Mouse (Mus musculus) gastrocnemius, adult 18-20 months (tissue): Measurements from ENCODE around the gene Clec9a. TPM values are rescaled to one million over a fixed set of nuclear protein-coding genes. Genes with fewer than 3 reads are reported as not detected.

Experiments
- DNase-seq: peaks from one replicate; pipeline ENCODE4 v3.0.0; 2021; ENCODE audit warnings: low spot score
- total RNA-seq, 2 experiments: library from RNA; stranded (reverse); gene quantifications; 2 replicates each; pipeline ENCODE4 v1.2.3; 2021

Gene Clec9a
- total RNA-seq, 2 experiments from 2014 or later, result not detected

DNA sequence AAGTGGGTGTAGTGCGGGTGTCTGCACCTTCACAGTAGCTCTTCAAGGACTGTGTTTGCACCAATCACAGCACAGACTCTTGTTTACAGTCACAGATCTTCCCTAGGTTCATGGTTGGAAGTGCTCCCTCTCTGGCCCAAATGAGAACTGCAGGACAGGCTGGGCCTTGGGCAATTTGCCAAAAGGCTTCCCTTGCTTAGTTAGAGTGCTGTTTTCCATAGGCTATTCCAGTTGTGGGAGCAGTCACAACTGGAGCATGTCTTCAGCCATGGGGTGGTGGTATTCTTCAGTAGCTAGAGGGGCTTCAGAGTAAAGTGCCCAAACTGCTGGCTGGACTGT lies 15.0 kb downstream of the Clec9a start:
- DNase-seq, result peak; percentile 77

DNA sequence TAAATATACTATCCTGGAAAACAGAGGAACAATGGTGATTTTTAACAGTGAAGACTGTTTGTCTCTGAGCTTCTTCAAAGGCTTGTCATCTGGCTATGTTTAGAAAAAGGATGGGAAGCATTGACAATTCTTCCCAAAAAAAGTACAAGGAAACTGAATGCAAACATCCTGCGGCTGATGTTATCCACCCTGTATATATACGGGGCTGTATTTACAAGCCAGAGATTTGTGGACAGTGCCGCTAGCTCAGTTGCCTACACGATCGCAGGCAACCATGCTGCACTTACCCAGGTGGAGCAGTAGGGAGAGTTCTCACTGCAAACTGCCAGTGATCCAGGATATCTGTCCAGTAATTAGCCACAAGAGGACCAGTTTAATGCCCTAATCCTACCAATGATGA lies 16.6 kb downstream of the Clec9a start:
- DNase-seq, result no peak

DNA sequence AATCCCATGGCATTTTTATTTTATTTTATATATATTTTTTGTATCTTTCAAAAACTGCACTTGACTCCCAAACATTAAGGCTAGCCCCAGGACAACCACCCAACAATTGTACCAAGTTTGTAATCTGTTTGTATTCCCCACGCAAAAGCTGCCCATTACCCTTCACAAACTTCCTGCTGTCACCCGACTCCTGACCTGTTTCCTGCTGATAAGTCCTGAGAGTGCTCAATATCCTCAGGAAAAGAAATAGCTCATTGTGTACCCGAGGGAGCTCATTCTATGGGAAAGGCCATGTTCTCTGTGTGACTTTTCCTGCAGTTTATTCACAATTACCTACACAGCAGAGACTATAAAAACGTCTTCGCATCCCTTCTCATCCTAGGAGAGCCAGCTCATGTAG lies 17.1 kb downstream of the Clec9a start:
- no peak for DNase-seq

DNA sequence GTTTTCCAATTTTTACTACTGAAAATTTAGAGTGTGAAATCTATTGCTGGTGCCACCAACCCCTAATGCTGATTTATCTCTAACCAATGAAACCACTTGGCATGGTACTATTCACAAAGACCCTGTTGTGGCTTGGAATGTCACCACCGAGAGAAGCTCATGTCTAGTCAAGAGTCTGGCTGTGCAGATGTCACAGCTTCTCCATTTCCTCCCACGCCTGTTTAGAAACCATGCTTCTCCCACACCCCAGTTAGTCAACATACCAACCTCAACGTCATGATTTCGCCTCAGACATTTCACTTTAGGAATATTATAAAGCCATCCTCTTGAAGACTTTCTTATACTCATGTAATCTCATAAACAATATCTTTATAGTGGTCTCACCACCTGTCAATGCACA lies 18.6 kb downstream of the Clec9a start:
- no peak for DNase-seq

DNA sequence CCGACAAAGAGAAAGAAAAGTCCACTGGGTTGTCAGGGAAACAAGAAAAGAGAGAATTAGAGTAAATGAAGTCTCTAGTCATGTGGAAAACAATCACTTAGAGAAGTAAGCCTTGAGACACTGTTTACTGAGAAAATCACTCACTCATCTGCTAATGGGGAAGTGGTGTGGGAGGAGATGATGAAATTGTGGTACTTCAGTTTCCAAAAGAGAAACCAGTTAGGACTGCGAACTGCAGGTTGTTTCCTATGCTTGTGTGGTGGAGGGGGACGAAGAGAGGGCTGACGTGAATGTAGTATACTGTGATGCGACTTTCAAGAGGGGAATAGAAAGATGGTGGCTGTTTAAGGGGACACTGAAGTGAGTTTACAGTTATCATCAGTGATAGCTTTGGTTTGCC lies 25.6 kb downstream of the Clec9a start:
- DNase-seq, result no peak

DNA sequence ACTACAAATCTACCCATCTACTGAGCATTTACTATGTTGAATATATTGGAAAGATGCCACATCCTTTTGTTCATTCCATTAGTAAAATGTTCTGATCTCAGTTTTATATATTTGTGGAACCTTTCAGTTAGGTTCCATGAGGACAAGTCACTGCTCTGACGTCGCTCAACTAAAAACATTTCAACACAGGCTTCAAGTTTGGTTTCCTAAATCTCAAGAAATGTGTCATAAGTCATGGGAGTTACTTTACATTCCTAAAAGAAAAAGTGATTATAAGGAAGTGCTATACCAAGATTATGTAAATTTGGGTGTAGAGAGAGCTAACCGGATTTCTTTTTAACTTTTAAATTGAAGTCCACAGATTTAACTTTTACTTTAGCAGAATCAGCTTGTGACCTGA lies 27.4 kb downstream of the Clec9a start:
- no peak for DNase-seq

DNA sequence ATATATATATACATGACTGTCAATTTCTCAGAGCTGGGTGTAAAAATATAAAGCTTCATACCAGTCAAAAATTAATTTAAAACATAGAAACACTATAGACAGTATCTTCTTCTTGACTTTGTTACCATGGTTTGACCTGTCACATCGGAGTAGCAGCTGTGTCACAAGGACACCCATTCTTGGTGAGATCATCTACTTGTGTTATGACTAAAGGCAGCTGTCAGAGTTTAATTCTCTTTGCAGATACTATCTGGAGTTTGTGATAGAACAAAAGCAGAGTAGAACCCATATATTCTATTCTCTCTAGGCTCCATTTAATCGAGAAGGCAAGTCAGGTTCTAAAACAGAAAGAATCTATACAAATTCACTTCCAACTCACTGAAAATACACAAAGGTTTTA lies 29.4 kb downstream of the Clec9a start:
- no peak for DNase-seq

DNA sequence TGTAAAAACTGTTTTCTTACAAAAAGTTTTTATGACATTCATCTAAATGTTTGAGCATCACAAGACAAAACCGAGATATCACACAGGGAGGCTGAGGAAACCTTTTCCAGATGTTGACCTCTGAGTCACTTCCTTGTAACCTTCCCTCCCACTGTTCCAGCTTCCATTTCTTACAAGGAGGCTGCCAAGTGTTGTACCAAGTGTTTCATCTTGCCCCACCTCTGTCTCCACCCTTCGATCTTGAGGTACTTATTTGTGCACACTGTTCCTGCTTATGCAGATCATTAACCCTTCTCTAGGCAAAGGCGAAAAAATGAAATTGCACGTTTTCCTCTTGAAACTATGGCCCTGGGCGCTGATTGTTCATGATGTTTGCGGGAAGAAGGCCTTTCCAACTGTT lies 41.1 kb downstream of the Clec9a start:
- peak; percentile 32 for DNase-seq

DNA sequence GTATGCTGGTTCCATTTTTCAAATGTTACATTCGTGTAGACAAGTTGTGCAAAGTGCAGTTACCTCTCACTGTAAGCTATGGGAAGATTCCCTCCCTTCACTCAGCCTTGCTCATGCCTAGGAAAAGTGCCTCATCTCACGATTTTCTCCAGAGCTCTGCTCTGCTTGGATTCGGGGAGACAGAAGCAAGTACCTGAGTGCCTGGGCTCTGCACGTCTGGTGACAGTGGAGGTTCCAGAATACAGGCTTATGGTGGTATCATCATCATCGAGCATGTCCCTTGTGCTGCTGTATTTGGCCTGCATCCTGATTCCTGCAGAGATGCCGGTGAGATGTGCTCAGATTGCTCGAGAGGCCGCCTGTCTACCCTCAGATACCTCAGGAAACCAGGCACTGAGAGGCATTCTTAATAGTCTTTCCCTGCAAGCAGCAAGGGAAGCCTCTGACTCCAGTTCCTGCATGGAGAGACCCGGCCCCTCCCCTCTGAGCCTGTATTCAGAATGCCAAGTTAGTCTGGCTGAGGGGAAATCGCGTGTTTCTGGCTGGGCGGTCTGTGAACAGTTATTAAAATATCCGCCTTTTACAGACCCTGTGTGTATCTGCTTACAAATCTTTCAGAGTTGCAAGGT lies 42.9 kb downstream of the Clec9a start, which contains the start of gene Clec1a:
Gene Clec1a (minus strand): TSS at position 590 of the 629 bp plus-strand sequence.
- DNase-seq, result peak; percentile 47

DNA sequence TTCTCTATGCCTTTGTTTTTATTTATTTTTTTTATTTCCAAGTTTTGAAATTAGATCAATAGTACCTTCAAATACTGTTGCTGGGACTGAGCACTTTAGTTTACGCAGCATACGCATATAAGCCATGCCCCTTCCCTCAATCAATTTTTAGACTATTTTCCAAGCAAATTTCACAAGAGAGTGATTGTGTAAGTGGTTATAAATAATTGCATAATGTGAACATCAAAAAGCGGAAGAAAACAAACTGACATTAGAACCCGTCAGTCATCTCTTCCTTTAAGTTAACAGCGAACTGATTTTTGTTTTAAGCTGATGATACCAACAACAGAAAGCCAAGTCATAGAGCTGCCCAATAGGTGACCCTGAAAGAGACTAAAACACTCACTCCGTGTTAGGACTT lies 62.7 kb downstream of the Clec9a start:
- no peak for DNase-seq

DNA sequence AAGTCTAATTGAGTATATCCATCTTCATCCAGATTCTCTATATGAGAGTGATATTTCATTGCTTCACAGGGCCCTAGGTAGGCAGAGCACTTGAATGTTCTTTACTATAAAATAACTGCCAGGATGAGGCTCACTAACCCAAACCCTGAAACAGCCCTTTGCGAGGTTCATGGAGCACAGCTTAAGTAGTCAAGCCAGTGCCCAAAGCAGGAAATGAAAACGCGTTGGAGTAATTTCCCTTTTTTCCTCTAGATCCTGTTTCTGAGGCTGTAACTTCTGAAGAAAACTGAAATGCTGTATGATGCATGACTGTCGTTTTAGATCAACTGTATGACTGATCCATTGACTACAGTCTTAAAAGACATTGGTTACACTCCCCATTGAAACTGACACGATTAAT lies 64.0 kb downstream of the Clec9a start:
- DNase-seq, result no peak

Other genes with a start within 250 kb of the Clec9a start
- gene Clec2d, start 228.2 kb upstream of the Clec9a start, total RNA-seq, result 10 to 100 TPM; 54.9 to 94.0 TPM
- gene Cd69, start 133.4 kb upstream of the Clec9a start, total RNA-seq, result under 1 TPM in 1 of 2 experiments, not detected in 1; 0.12 TPM
- gene 4922502D21Rik, start 77.1 kb upstream of the Clec9a start, total RNA-seq, result not detected
- gene Clec12a, start 66.2 kb upstream of the Clec9a start, total RNA-seq, result under 1 TPM; 0.16 to 0.17 TPM
- not detected for gene Clec12b, start 23.0 kb upstream of the Clec9a start, total RNA-seq
- not detected for gene Clec1b, start 11.6 kb upstream of the Clec9a start, total RNA-seq
- 1 to 10 TPM; 1.6 to 1.8 TPM for gene Clec1a, start 43.1 kb downstream of the Clec9a start, total RNA-seq
- under 1 TPM in 1 of 2 experiments, not detected in 1; 0.31 TPM for gene Olr1, start 98.3 kb downstream of the Clec9a start, total RNA-seq
- not detected for gene Tmem52b, start 103.7 kb downstream of the Clec9a start, total RNA-seq
- gene Gabarapl1, start 124.3 kb downstream of the Clec9a start, total RNA-seq, result 100 to 1,000 TPM in 1 of 2 experiments, 10 to 100 TPM in 1; 61.3 to 105 TPM
- gene Klre1, start 169.0 kb downstream of the Clec9a start, total RNA-seq, result not detected
- gene Klrd1, start 182.9 kb downstream of the Clec9a start, total RNA-seq, result not detected
- not detected for gene Klrk1, start 215.0 kb downstream of the Clec9a start, total RNA-seq
- gene Klrc3, start 234.5 kb downstream of the Clec9a start, total RNA-seq, result not detected